ENCODE assay signal across 18 mouse cellular contexts in genomic region chr12:3861665-3862228, GRCm38 (mm10). TPM values are rescaled to one million over a fixed set of nuclear protein-coding genes. Genes with fewer than 3 reads are reported as not detected.
DNase-seq lines count a peak whose midpoint lies in the region; TF ChIP-seq lines count a peak whose summit lies in the region.
"Had no signal": no experiment of that assay in that cellular context is flagged by ENCODE, and none has a peak within 500 bp of the region (broad histone marks: within the 10 kb centered on the region; RNA-seq: fewer than 3 reads in every experiment).

No protein-coding gene starts in this region.

- no peaks in the 10 kb centered on the region for H3K36me3 ChIP-seq in splenic B cell, adult 2 months (ENCODE audit: control insufficient read depth, insufficient read depth, low read length, poor library complexity, severe bottlenecking)

- TF ChIP-seq CTCF in bone marrow macrophage, adult 2 months (IDR thresholded peaks at IDR 0.05; ENCODE audit: low read depth, low read length) = no peak

- TF ChIP-seq POLR2A in bone marrow macrophage, adult 2 months (IDR thresholded peaks at IDR 0.05; ENCODE audit: borderline replicate concordance, low read depth, low read length) = no peak

- H3K27ac ChIP-seq in bone marrow macrophage, adult 2 months (ENCODE audit: insufficient read depth, low read depth, low read length) = peak overlapping the region; percentile 88
- H3K27ac ChIP-seq: embryonic facial prominence, embryonic 13.5 days; forebrain, embryonic 12.5 days; heart, embryonic 15.5 days; limb, embryonic 12.5 days; liver, embryonic 15.5 days; neural tube, embryonic 13.5 days; stomach, embryonic 15.5 days had no signal

- H3K27me3 ChIP-seq in splenic B cell, adult 2 months (ENCODE audit: control insufficient read depth, insufficient read depth, low read length, poor library complexity, severe bottlenecking) = no peaks in the 10 kb centered on the region
- H3K27me3 ChIP-seq: embryonic facial prominence, embryonic 13.5 days; forebrain, embryonic 12.5 days; heart, embryonic 15.5 days; limb, embryonic 12.5 days; liver, embryonic 15.5 days; neural tube, embryonic 13.5 days; Patski; stomach, embryonic 15.5 days had no signal

- peak; percentile 69 to 90 for DNase-seq in adrenal gland, adult (ENCODE audit: inconsistent age in 2 of 2, low spot score in 1 of 2)
- DNase-seq in adrenal gland, postnatal 4 days (ENCODE audit: low spot score in 2 of 2) = no peak
- DNase-seq in kidney, postnatal 36 days = peak; percentile 59 to 63
- DNase-seq in kidney, postnatal 14 days = no peak
- peak; percentile 26 for DNase-seq in splenic B cell, adult 2 months (ENCODE audit: low read depth, low spot score)
- DNase-seq in cerebellum, adult 8-10 months = no peak
- no peak for DNase-seq in frontal cortex, postnatal 36 days (ENCODE audit: low spot score in 2 of 2)
- DNase-seq: cerebellum, postnatal 25 days; lung, postnatal 36 days had no signal

- H3K4me3 ChIP-seq in bone marrow macrophage, adult 2 months (ENCODE audit: insufficient read depth, low read length) = peak overlapping the region; percentile 54
- H3K4me3 ChIP-seq: embryonic facial prominence, embryonic 13.5 days; forebrain, embryonic 12.5 days; heart, embryonic 15.5 days; limb, embryonic 12.5 days; liver, embryonic 15.5 days; neural tube, embryonic 13.5 days; stomach, embryonic 15.5 days had no signal

- peaks cover 62% of the 10 kb centered on the region for H3K4me1 ChIP-seq in bone marrow macrophage, adult 2 months (ENCODE audit: control insufficient read depth, insufficient read depth, low read length)
- H3K4me1 ChIP-seq: forebrain, embryonic 12.5 days; neural tube, embryonic 13.5 days had no signal

RNA-seq across cellular contexts. Expression of gene Dnmt3a, which starts 55.9 kb away (rescaled TPM):
- 100 to 1,000 TPM; 124 to 136 TPM for total RNA-seq in adrenal gland, postnatal 4 days (2021)
- polyA plus RNA-seq in bone marrow macrophage, adult 2 months (2012; ENCODE audit: insufficient read depth, insufficient read length, missing spikeins) = 36.9 and 53.8 TPM in 2 replicates

Comparison
In these comparisons a context has a peak if more than half of its experiments do, and no peak if none do; other contexts are left out.
1. DNase-seq: peak in adrenal gland, adult (2 of 2), kidney, postnatal 36 days (2 of 2) and splenic B cell, adult 2 months (single experiment); none in adrenal gland, postnatal 4 days (0 of 2), kidney, postnatal 14 days (single experiment), cerebellum, adult 8-10 months (single experiment) and frontal cortex, postnatal 36 days (0 of 2).